Mouse (Mus musculus): ENCODE results near the gene Trim47. TPM values are rescaled to one million over a fixed set of nuclear protein-coding genes. Genes with fewer than 3 reads are reported as not detected.

The Trim47 gene
- polyA plus RNA-seq, 1 experiment, result 21.5 TPM

DNA sequence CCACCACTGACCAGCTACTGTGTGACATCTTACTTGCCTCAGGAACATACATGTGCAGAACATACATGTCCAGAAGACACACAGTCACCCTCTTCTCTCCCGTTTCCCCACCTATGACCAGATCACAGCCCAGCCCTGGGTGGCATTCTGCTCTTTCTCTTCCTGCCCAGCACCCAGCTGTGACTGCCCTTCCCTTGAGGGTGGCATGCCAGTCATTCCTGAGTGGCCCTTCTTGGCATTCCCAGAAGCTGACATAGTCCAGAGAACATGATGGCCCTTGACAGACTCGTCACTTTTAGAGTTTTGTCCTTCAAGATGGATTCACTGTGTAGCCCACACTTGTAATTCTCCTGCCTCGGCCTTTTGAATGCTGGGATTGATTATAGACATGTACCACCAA lies 54.4 kb downstream of the Trim47 start:
- no peak for TF ChIP-seq CTCF (IDR thresholded peaks at IDR 0.05; ENCODE audit: borderline replicate concordance, insufficient read depth, low read length)
- TF ChIP-seq POLR2A (IDR thresholded peaks at IDR 0.05; ENCODE audit: low read depth, low read length), result no peak

DNA sequence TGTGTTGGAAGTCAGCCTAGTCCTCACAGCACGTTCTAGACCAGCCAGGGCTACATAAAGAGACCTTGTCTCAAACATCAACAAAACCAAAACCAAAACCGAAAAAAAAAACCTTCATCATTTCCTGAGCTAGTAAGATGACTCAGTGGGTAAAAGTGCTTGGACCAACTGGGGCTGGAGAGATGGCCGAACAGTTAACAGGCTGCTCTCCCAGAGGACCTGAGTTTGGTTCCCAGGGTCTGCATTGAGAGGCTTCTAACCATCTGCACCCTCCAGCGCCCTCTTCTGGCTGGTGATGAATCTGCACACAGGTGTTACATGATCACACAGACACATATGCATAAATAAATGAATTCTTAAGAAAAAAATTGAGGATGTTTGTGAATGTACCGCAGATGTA lies 55.5 kb downstream of the Trim47 start:
- H3K4me3 ChIP-seq (ENCODE audit: insufficient read depth, low read length), result no peak overlapping the region
- TF ChIP-seq CTCF (IDR thresholded peaks at IDR 0.05; ENCODE audit: borderline replicate concordance, insufficient read depth, low read length) (no peak), POLR2A (IDR thresholded peaks at IDR 0.05; ENCODE audit: low read depth, low read length) (no peak)

More for the DNA sequence above, 54.4 kb downstream of the Trim47 start:
- Histone ChIP-seq H3K27ac (ENCODE audit: insufficient read depth, low read length) (no peak overlapping the region), H3K4me3 (ENCODE audit: insufficient read depth, low read length) (no peak overlapping the region), H3K4me1 (ENCODE audit: control insufficient read depth, insufficient read depth, low read length) (no peaks in the 10 kb centered on the region)

DNA sequence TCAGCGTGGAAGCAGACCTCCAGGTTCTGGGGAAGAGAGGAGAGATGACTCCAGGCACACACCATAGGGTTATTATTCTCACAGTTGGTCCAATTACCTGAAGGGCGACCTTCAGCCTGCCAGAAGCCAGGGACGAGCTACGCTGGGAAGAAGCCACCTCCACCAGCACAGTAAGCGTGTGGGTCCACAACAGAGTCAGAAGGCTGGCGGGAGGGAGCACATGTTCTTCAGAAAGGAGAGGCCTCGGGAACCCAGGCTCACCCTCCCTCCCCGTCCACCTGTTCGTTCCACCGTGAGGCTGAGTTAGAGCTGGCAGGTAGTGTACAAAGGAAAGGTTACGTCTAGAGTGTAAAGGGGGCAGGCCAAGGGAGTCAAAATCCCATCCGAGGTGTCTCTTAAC lies 61.7 kb downstream of the Trim47 start:
- Histone ChIP-seq H3K4me3 (ENCODE audit: insufficient read depth, low read length) (no peak overlapping the region), H3K27ac (ENCODE audit: insufficient read depth, low read length) (no peak overlapping the region), H3K4me1 (ENCODE audit: control insufficient read depth, insufficient read depth, low read length) (no peaks in the 10 kb centered on the region)
- TF ChIP-seq POLR2A (IDR thresholded peaks at IDR 0.05; ENCODE audit: low read depth, low read length) (no peak), CTCF (IDR thresholded peaks at IDR 0.05; ENCODE audit: borderline replicate concordance, insufficient read depth, low read length) (no peak)

More for the DNA sequence above, 55.5 kb downstream of the Trim47 start:
- Histone ChIP-seq H3K27ac (ENCODE audit: insufficient read depth, low read length) (no peak overlapping the region), H3K4me1 (ENCODE audit: control insufficient read depth, insufficient read depth, low read length) (no peaks in the 10 kb centered on the region)

- no peaks in the 10 kb centered on the region for H3K4me1 ChIP-seq (ENCODE audit: control insufficient read depth, insufficient read depth, low read length)
- H3K4me3 ChIP-seq (ENCODE audit: insufficient read depth, low read length), result no peak overlapping the region
- no peak for TF ChIP-seq POLR2A (IDR thresholded peaks at IDR 0.05; ENCODE audit: low read depth, low read length)
- no peak for TF ChIP-seq CTCF (IDR thresholded peaks at IDR 0.05; ENCODE audit: borderline replicate concordance, insufficient read depth, low read length)
- H3K27ac ChIP-seq (ENCODE audit: insufficient read depth, low read length), result no peak overlapping the region
These were observed 62.7 kb downstream of the Trim47 start for GRCm38 (mm10) chr11:116064187-116064867.

DNA sequence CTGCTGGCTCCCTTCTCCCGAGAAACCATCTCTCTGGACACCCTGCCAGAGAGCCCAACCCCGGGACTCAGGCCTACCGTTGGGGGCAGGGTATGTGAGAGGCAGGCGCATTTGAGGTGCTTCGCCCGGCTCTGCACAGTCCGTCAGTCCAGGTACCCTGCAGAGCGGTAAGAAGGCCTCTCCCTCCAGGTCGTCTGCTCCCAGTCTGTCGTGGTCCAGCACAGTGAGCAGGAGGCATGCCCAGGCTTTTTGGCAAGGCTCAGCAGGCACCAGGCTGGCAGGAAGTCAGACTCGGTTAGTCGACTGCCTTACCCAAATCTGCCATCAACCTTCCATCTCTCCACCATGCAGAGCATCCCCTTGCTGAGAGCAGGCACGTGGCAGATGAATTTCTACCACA lies 63.4 kb downstream of the Trim47 start:
- H3K4me3 ChIP-seq (ENCODE audit: insufficient read depth, low read length), result no peak overlapping the region
- H3K27ac ChIP-seq (ENCODE audit: insufficient read depth, low read length), result no peak overlapping the region
- no peaks in the 10 kb centered on the region for H3K4me1 ChIP-seq (ENCODE audit: control insufficient read depth, insufficient read depth, low read length)
- TF ChIP-seq POLR2A (IDR thresholded peaks at IDR 0.05; ENCODE audit: low read depth, low read length) (no peak), CTCF (IDR thresholded peaks at IDR 0.05; ENCODE audit: borderline replicate concordance, insufficient read depth, low read length) (no peak)

- H3K4me1 ChIP-seq (ENCODE audit: control insufficient read depth, insufficient read depth, low read length), result no peaks in the 10 kb centered on the region
- TF ChIP-seq CTCF (IDR thresholded peaks at IDR 0.05; ENCODE audit: borderline replicate concordance, insufficient read depth, low read length) (no peak), POLR2A (IDR thresholded peaks at IDR 0.05; ENCODE audit: low read depth, low read length) (no peak)
- H3K4me3 ChIP-seq (ENCODE audit: insufficient read depth, low read length), result no peak overlapping the region
- no peak overlapping the region for H3K27ac ChIP-seq (ENCODE audit: insufficient read depth, low read length)
These were observed 64.5 kb downstream of the Trim47 start for GRCm38 (mm10) chr11:116062521-116062920.

- TF ChIP-seq CTCF (IDR thresholded peaks at IDR 0.05; ENCODE audit: borderline replicate concordance, insufficient read depth, low read length), result no peak
- no peak for TF ChIP-seq POLR2A (IDR thresholded peaks at IDR 0.05; ENCODE audit: low read depth, low read length)
- H3K4me3 ChIP-seq (ENCODE audit: insufficient read depth, low read length), result no peak overlapping the region
- H3K27ac ChIP-seq (ENCODE audit: insufficient read depth, low read length), result no peak overlapping the region
- H3K4me1 ChIP-seq (ENCODE audit: control insufficient read depth, insufficient read depth, low read length), result no peaks in the 10 kb centered on the region
These were observed 65.2 kb downstream of the Trim47 start for GRCm38 (mm10) chr11:116061641-116062415.

GRCm38 (mm10) chr11:116060596-116060995 lies 66.4 kb downstream of the Trim47 start:
- H3K27ac ChIP-seq (ENCODE audit: insufficient read depth, low read length), result no peak overlapping the region
- no peak for TF ChIP-seq CTCF (IDR thresholded peaks at IDR 0.05; ENCODE audit: borderline replicate concordance, insufficient read depth, low read length)
- no peak for TF ChIP-seq POLR2A (IDR thresholded peaks at IDR 0.05; ENCODE audit: low read depth, low read length)
- no peaks in the 10 kb centered on the region for H3K4me1 ChIP-seq (ENCODE audit: control insufficient read depth, insufficient read depth, low read length)
- H3K4me3 ChIP-seq (ENCODE audit: insufficient read depth, low read length), result no peak overlapping the region

- no peak for TF ChIP-seq CTCF (IDR thresholded peaks at IDR 0.05; ENCODE audit: borderline replicate concordance, insufficient read depth, low read length)
- no peak for TF ChIP-seq POLR2A (IDR thresholded peaks at IDR 0.05; ENCODE audit: low read depth, low read length)
- Histone ChIP-seq H3K4me1 (ENCODE audit: control insufficient read depth, insufficient read depth, low read length) (no peaks in the 10 kb centered on the region), H3K4me3 (ENCODE audit: insufficient read depth, low read length) (no peak overlapping the region), H3K27ac (ENCODE audit: insufficient read depth, low read length) (no peak overlapping the region)
These were observed 67.4 kb downstream of the Trim47 start for GRCm38 (mm10) chr11:116059691-116060025.

Measured in embryonic fibroblast, embryonic 13.5 days (primary cell).